Mouse (Mus musculus) gastrocnemius, postnatal 36 days (tissue): ENCODE results near the gene Emid1. TPM values are rescaled to one million over a fixed set of nuclear protein-coding genes. Genes with fewer than 3 reads are reported as not detected.

Experiments
- DNase-seq, 2 experiments: peaks; one replicate each; pipeline ENCODE4 v3.0.0; 2022
- intact Hi-C: fragments of 180-260 bp; cut with DNase I; formaldehyde crosslinking; loops from one replicate; pipeline ENCODE4 v1.15.1; 2025
- total RNA-seq, 2 experiments: library from RNA; stranded (reverse); gene quantifications; 2 replicates each; pipeline ENCODE4 v1.2.3; 2021

Emid1 gene
- total RNA-seq, 2 experiments from 2014 or later = 11.7 to 17.6 TPM

DNA sequence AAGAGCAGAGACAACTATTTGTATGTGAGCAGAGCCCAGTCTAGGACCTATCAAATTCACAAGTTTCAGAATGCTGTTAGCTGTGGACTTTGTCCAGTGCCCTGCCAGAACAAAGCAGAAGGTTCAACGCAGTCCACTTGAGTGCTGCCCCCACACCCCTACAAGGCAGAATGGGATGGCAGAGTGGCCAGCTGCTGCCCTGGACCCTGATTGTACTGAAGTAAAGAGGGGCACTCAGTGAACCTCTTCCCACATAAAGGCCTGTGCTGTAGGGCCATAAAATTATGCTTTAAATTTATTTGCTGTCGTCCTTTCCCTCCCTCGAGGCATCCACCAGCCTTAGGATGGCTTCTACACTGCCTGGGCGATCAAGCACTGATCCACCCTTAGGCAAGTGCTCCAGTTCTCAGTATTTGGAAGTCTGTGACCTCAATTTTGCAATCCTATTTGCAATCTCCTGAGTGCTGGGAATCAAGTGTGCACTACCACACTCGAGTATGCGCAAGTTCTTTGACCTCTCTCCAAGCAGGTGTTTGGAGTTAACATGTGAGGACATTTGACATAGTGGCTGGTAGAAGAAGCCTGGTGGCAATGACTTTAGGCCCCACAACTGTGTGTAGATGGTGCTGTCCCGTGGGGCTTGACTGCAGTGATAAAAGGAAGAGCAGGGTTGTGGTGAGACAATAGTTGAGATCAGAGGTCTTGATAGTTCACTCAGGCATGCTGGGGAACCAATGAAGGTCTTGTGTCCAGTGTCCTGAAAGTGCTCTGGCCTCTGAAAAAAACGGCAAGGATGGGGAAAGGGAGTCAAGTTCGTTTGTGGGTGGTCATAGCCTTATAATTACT lies 83.7 kb downstream of the Emid1 start:
- intact Hi-C loops = no loop called here

DNA sequence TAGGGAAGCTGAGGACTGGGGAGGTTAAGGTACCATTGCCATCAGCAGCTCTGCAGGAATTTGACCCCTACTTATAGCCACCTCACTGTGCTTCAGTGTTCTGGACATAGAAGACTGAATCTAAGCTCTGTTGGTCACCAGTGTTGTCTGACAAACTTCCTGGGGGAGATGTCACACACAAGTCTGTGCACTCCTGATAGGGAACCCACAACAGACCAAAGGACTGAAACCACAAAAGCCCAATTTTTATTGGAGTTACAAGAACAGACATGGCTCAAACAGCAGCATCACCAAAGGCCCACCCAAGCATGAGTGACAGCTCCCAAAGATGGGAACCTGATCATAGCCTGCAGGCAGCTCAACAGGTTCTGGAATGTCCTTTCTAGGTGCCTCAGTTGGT lies 85.0 kb downstream of the Emid1 start:
- intact Hi-C loops = no loop called here
- no peak for DNase-seq

More for the DNA sequence above, 83.7 kb downstream of the Emid1 start:
- DNase-seq = no peak

DNA sequence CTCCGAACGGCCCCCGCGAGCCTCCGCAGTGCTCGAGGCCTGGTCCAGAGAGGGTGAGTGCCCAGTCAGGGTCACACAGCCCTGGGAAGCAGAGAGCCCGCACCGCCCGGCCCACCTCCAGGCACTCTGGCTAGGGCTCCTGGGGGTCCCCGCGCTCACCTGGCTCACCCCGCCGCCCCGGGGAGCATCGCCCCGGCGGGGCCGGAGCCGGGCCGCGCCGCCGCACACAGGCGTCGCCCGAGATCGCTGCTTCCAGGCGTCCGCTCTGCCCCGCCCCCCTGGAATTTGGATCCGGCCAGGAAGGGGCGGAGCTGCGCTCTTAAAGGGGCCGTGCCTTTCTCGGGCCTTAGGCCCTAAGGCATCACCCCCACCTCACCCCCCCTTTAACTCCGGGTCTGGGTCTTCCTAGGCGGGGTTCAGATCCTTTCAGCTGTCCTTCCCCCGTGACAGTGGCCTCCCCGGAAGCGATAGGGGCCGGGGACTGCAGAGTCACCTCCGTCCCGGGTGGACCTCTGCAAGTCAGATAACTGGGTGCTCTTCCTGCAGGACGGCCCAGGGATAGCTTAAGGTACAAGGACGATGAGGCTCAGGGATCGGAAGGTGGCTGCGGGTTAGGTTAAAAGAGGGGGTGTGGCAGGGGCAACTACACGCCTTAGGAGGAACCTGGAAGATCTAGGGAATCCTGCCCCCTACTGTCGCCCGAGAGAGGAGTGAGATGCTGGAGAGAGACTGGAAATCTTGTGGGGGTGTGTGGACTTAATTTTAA lies 86.8 kb downstream of the Emid1 start, which contains the start of gene Gas2l1:
Gene Gas2l1 (minus strand): TSS at position 272 of the 766 bp plus-strand sequence.
- intact Hi-C loops = loop anchor here (1.0 to 2.0 kb wide), 2 partner anchors 34 to 50 kb away; partner anchors contain the start of genes Ewsr1 and Rhbdd3
- DNase-seq = peak; percentile 84 to 87

DNA sequence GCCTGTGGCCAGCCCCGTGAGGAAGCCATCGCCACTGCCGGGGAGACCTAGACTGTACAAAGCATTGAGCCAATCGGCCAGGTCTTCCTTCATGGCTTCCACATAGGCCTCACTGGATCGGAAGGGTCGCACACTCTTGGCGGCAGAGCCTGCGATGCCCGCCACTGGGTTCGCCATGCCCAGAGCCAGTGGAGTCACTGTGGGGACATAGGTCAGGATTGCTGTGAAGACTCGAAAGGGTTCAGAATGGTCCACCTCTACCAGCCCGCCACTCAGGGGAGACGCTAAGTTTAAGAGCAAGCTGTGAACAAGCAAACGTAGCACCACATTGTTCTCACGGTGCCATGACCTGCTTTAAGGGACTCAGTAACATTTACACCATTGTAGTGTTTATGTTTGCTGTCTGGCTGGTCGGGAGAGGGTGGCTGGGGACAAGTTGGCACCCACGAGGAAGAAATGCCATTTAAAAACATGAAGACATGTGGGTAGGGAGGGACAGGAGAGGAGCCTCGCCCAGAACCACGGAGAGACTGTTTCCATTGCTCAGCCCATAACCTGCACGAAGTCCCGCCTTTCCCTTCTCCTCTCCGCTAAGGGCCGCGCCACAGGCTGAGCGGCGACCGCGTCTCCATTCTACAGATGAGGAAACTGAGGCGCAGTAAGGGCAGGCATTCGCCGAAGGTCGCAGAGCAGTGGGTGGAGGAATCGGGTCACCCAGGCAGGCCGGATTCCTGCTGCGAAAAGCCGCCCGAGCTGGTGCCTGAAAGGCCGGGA lies 87.6 kb downstream of the Emid1 start:
- intact Hi-C loops = loop anchor here (1.0 to 2.0 kb wide), 2 partner anchors 34 to 49 kb away; partner anchors contain the start of genes Ewsr1 and Rhbdd3
- peak in 1 of 2 experiments; percentile 21 for DNase-seq

- DNase-seq = peak in 1 of 2 experiments; percentile 25
- intact Hi-C loops = loop anchor here (2.0 kb wide), 1 partner anchor 35 kb away; the partner anchor contains the start of genes Ewsr1 and Rhbdd3
These were observed 88.3 kb downstream of the Emid1 start for GRCm38 (mm10) chr11:5063561-5064281.

DNA sequence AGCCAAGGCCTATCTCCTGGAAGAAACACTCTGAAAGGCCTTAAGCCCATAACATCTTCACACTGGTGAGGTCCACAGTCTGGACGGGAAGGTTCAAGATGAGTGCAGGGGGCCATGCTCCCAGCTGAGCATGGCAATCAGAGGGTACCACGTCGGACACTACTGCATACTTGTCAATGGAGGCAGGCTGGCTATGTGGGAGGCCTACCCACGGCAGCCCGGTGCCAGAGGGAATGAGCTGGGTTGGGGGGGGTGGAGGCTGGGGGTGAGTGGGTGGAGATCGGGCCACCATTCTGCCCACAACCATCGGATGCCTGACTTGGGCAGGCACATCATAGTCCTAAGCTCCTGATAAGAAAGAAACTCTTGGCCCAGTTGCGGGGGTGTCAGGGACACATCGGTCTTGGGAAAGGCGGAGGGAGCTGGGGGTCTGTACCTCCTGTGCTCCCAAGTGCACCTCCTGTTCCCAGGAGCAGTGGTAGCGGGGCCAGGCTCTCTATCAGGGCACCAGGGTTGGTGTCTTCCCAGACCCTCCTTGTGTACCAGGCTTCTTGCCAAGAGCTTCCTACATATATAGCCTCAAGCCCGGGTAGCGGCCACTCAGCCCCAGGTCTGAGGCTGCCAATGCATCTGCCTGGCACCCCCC lies 89.1 kb downstream of the Emid1 start:
- intact Hi-C loops = no loop called here
- DNase-seq = no peak

DNA sequence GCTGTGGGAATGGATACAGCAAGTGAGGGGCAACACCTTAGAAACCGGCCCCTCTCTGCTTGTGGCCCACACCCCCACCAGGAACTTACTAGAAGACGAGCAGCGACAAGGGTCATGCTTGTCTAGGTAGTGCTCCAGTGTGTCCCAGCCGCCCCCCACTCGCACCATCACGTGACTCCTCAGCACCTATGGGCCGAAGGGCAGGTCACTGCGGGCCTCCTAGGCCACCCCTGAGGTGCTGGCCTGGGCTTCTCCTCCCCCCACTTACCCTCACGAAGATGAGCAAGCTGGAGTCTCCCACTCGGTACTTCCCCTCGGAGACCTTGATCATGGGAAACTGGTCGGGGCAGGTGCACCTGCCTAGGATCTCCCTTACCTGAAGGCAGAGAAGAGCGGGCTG lies 89.7 kb downstream of the Emid1 start:
- intact Hi-C loops = no loop called here
- no peak for DNase-seq

DNA sequence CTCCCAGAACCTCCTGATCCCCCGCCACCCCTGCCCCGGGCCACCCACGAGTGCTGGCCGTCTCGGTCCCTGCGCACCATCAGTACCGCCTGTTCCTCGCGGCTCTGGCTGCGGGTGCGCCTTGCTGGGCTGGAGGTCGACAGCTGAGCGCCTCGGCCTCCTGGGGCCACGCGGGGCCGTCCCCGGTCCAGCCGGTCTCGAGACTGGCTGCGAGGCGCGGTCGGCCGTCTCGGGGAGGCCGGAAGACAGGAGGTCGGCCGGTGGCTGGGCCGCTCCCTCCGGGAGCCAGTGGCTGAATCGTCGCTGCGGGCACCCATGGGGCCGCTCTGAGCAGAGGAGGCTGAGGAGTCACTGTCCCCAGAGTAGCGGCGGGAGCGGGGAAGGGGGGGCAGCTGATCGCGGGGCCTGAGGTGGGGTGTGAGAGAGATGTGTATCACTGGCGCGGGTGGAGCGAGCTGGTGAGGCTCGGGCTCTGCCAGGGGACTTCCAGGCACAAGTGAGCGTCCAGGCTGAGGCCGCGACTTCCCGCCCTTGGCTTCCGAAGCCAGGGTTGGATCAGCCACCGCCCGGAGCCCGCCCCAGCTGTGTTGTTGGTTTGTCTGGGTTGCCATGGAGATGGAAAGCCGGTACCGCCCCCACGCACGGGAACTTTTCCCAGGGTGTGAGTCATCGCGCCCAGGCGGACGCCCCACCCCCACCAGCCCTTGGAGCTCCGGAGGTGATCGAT lies 90.5 kb downstream of the Emid1 start:
- DNase-seq = peak; percentile 94 to 95
- intact Hi-C loops = no loop called here

GRCm38 (mm10) chr11:5060756-5061412 lies 91.2 kb downstream of the Emid1 start:
- intact Hi-C loops = no loop called here

DNA sequence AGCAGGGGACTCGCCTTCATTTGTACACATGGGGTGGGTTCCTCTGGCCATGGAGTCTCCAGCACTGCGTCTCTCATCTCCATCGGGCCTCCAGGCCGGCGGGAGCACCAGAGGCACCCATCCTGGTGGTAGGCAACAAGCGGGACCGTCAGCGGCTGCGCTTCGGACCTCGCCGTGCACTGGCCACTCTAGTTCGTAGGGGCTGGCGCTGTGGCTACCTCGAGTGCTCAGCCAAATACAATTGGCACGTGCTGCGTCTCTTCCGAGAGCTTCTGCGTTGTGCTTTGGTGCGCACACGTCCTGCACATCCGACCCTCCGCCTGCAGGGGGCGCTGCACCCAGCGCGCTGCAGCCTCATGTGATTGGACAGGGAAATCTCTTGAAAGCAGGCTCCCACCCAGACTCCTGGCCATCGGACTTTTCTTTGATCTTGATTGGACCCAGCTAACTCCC lies 92.3 kb downstream of the Emid1 start:
- no peak for DNase-seq
- intact Hi-C loops = no loop called here

More at GRCm38 (mm10) chr11:5060756-5061412, 91.2 kb downstream of the Emid1 start:
- DNase-seq = no peak

- DNase-seq = no peak
- intact Hi-C loops = no loop called here
These were observed 92.8 kb downstream of the Emid1 start for GRCm38 (mm10) chr11:5059230-5059629.

GRCm38 (mm10) chr11:5058783-5059182 lies 93.3 kb downstream of the Emid1 start:
- DNase-seq = no peak
- intact Hi-C loops = no loop called here

- DNase-seq = no peak
- intact Hi-C loops = no loop called here
These were observed 94.0 kb downstream of the Emid1 start, which contains the start of gene Rasl10a for GRCm38 (mm10) chr11:5057856-5058641. TSS of gene Rasl10a (plus strand) at chr11:5058128.

- DNase-seq = no peak
- intact Hi-C loops = no loop called here
These were observed 94.6 kb downstream of the Emid1 start for GRCm38 (mm10) chr11:5057541-5057855.

GRCm38 (mm10) chr11:5057064-5057463 lies 95.0 kb downstream of the Emid1 start:
- intact Hi-C loops = no loop called here
- DNase-seq = no peak
